Mouse (Mus musculus) hindbrain, postnatal 0 days (tissue): Measurements from ENCODE around the gene Ift122. TPM values are rescaled to one million over a fixed set of nuclear protein-coding genes. Genes with fewer than 3 reads are reported as not detected.

Source experiments
- ATAC-seq: fragments of 200-750 bp; cut with Nextera tagmentation; 2 replicates; pipeline ENCODE4 v1.8.0; 2017; ENCODE audit warnings: mild to moderate bottlenecking, moderate TSS enrichment, moderate library complexity
- DNase-seq: peaks from one replicate; pipeline ENCODE4 v3.0.0-alpha.2; 2015; ENCODE audit warnings: low spot score
- H3K27ac ChIP-seq: fragments of 300-500 bp; sonication (generic); 2 replicates; pipeline ENCODE4 v1.5.1; 2014; ENCODE audit warnings: mild to moderate bottlenecking
- H3K27me3 ChIP-seq: fragments of 300-500 bp; sonication (generic); 2 replicates; pipeline ENCODE4 v1.6.1; 2014; ENCODE audit warnings: low read length, mixed read lengths; ENCODE audit not compliant: insufficient read depth
- H3K36me3 ChIP-seq: fragments of 300-500 bp; sonication (generic); 2 replicates; pipeline ENCODE4 v1.6.1; 2014; ENCODE audit warnings: low read length, mixed read lengths; ENCODE audit not compliant: insufficient read depth
- H3K4me1 ChIP-seq: fragments of 300-500 bp; sonication (generic); 2 replicates; pipeline ENCODE4 v1.6.1; 2014; ENCODE audit warnings: antibody characterized with exemption, low read length, mixed read lengths; ENCODE audit not compliant: insufficient read depth
- H3K4me2 ChIP-seq: fragments of 300-500 bp; sonication (generic); 2 replicates; pipeline ENCODE4 v1.6.1; 2014; ENCODE audit warnings: low read depth, mild to moderate bottlenecking, low read length, moderate library complexity, mixed read lengths
- H3K4me3 ChIP-seq: fragments of 300-500 bp; sonication (generic); 2 replicates; pipeline ENCODE4 v1.5.1; 2014; ENCODE audit warnings: low read length
- H3K9ac ChIP-seq: fragments of 300-500 bp; sonication (generic); replicated peaks from 2 replicates; pipeline ENCODE4 v1.6.1; 2014; ENCODE audit warnings: mild to moderate bottlenecking, low read length, moderate library complexity, mixed read lengths
- H3K9me3 ChIP-seq: fragments of 300-500 bp; sonication (generic); 2 replicates; pipeline ENCODE4 v1.6.1; 2016; ENCODE audit warnings: low read length, mixed read lengths
- CTCF ChIP-seq: IDR thresholded peaks from 2 replicates; pipeline ENCODE4 v1.5.1; 2016; ENCODE audit warnings: antibody characterized with exemption, control low read depth, low read depth
- WGBS: fragments of 180-500 bp; shearing (Covaris S2); extraction: QIAGEN DNeasy Blood & Tissue Kit; methylation state at CpG from one replicate; pipeline ENCODE4 v1.1.7; 2014; 5-methylcytosine and 5-hydroxymethylcytosine counted together
- polyA plus RNA-seq: library from polyadenylated mRNA; unstranded; fragments of >200 nt; fragmentation: Nextera tagmentation; extraction: Ambion mirVana; gene quantifications from 2 replicates; pipeline ENCODE4 v1.2.1, GENCODE M21; 2015
- total RNA-seq: library from RNA; depleted of rRNA; stranded (reverse); fragments of >200 nt; gene quantifications from 2 replicates; pipeline ENCODE4 v1.2.3, GENCODE M21; 2014; rRNA removed

Ift122 gene
- 29.3 and 29.4 TPM in 2 replicates for total RNA-seq
- 19.2 and 19.7 TPM in 2 replicates for polyA plus RNA-seq

GRCm38 (mm10) chr6:115853091-115853813, at the start of gene Ift122, which contains the start of gene Mbd4:
Ift122 (plus strand) TSS chr6:115853470.
Mbd4 (minus strand) TSS chr6:115853371.
- ATAC-seq: peak; percentile 99
- peak; percentile 100 for DNase-seq
- WGBS: under 1% methylated on average over 51 of the region's 51 CpGs
- peak within 1 kb of the TSS; percentile 66 for H3K4me3 ChIP-seq
- H3K27me3 ChIP-seq: no peaks in the 10 kb centered on the region
- H3K9me3 ChIP-seq: no peaks in the 10 kb centered on the region
- peak within 1 kb of the TSS; percentile 86 for H3K27ac ChIP-seq
- peak within 1 kb of the TSS; percentile 82 for H3K4me2 ChIP-seq
- TF ChIP-seq CTCF: peak; percentile 50
- no peaks in the 10 kb centered on the region for H3K36me3 ChIP-seq
- H3K4me1 ChIP-seq: 0 out of 2 replicates have a peak, but pooled peaks cover 8% of the 10 kb centered on the region
- peak within 1 kb of the TSS; percentile 47 for H3K9ac ChIP-seq

DNA sequence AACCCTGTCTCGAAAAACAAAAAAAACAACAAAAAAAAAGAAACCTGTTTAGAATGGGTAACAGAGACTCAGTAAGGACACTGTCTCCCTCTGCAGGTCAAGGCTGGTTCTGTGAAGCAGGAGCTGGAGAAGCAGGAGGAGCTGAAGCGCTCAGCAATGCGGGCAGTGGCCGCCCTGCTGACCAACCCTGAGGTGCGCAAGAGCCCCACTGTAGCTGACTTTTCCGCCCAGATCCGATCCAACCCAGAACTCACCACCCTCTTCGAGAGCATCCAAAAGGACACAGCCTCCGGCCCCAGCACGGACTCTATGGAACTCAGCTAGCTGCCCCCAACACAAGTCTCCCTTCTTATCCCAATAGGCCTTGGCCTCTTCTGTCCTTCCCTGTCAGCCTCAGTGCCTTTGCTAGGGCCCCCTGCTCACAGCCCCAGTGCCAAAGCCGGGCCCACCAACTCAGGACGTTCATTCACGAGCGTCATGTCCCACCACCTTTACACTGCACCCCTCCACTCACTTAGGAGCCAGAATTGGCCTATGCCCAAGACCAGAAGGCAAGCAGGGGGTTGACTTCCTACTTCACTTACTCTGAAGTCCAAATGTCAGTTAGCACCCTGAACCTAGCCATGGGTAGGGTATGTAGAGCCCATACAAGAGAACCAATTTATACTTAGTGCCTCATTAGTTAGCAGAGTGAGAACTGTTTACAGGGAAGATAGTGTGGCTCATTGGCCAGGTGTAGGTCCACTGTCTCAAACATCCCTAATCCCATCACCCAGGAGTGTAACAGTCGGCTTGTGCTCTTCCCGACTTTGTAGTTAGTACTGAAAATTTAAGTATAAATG, 49.5 kb upstream of the Ift122 start:
- WGBS: 39% methylated on average over 16 of the region's 16 CpGs
- peak; percentile 83 for DNase-seq
- peak; percentile 75 for ATAC-seq
- Histone ChIP-seq H3K27me3 (no peaks in the 10 kb centered on the region), H3K36me3 (peaks cover 57% of the 10 kb centered on the region), H3K9me3 (no peaks in the 10 kb centered on the region), H3K4me2 (no peak overlapping the region), H3K9ac (no peak overlapping the region), H3K27ac (no peak overlapping the region), H3K4me1 (peaks cover 6% of the 10 kb centered on the region), H3K4me3 (no peak overlapping the region)
- peak; percentile 78 for TF ChIP-seq CTCF

DNA sequence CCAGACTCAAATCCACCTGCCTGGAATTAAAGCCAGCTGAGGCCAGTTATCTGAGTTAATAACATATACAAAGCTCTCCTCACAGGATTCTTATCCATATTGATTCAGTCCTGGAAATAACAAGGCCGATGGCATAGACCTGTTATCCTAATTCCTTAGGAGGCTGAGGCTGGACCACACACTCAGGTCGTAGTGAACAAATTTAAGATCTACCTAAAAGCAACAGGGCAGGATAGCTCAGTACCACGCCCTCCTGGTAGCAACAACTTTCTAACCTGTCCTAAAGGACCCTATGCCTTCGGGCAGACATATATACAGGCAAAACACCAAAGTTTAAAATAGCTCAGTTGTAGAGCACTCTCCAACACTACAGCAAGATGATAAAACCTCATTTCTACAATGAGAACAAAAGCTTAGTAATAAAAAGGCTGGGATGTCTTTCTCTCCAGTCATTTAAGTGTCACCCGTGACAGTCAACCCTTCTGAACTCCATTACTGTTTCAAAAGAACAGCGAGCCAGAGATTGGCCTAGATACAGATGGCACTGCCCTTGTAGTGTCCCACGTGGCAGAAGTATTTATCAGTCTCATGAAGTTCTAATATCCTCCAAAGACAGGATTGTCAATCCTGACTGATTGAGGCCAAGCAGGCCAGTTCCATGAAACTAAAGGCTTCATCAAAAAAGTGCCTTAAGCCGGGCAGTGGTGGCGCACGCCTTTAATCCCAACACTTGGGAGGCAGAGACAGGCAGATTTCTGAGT, 48.7 kb upstream of the Ift122 start:
- Histone ChIP-seq H3K9me3 (no peaks in the 10 kb centered on the region), H3K36me3 (peaks cover 49% of the 10 kb centered on the region), H3K9ac (no peak overlapping the region), H3K4me2 (no peak overlapping the region), H3K4me1 (peaks cover 6% of the 10 kb centered on the region), H3K27me3 (no peaks in the 10 kb centered on the region), H3K4me3 (no peak overlapping the region), H3K27ac (no peak overlapping the region)
- ATAC-seq: no peak
- no peak for TF ChIP-seq CTCF
- DNase-seq: no peak
- WGBS: 66% methylated on average over 10 of the region's 10 CpGs

DNA sequence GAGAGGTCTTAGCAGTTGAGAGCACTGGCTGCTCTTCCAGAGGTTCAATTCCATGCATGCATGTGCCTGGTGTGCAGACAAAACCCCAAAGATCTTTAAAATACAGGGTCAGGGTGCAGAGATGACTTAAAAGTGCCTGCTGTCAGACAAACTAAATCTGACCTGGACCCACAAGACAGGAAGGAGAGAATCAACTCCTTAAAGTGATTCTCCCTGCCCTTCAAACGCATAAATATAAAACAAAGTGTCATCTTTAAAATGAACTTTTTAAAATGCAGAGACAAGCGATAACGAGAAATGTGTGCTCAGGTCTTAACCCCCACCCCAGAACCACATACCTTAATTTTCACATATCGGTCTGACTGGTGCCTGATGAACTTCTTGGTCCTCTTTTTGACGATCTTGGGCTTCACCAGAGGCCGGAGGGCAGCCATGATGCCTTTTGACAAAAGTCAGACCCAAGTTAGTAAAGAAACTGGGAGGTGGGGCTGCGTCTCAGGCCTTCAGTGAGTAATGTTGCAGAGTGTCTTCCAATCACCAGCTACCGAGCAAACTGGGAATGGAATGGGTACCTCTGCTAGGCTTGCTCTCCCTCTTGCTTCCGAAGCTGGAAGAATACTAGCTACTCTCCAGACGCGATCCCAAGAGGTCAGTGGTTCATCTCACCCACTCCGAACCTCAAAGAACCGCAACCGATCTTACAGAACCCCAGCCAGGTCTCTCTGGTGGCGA, 45.6 kb upstream of the Ift122 start:
- H3K36me3 ChIP-seq: peaks cover 30% of the 10 kb centered on the region
- DNase-seq: peak; percentile 10
- WGBS: 3% methylated on average over 15 of the region's 15 CpGs
- H3K4me2 ChIP-seq: peak overlapping the region; percentile 74
- no peaks in the 10 kb centered on the region for H3K27me3 ChIP-seq
- peak overlapping the region; percentile 99 for H3K27ac ChIP-seq
- peak overlapping the region; percentile 92 for H3K4me3 ChIP-seq
- TF ChIP-seq CTCF: no peak
- peaks cover 6% of the 10 kb centered on the region for H3K4me1 ChIP-seq
- ATAC-seq: no peak
- H3K9ac ChIP-seq: peak overlapping the region; percentile 96
- no peaks in the 10 kb centered on the region for H3K9me3 ChIP-seq

- TF ChIP-seq CTCF: no peak
- DNase-seq (no peak), ATAC-seq (peak; percentile 31; the same call in 1 of the 2 replicates)
- Histone ChIP-seq H3K36me3 (peaks cover 29% of the 10 kb centered on the region), H3K4me3 (peak overlapping the region; percentile 92), H3K27ac (peak overlapping the region; percentile 99), H3K9ac (peak overlapping the region; percentile 96), H3K4me1 (peaks cover 6% of the 10 kb centered on the region), H3K27me3 (no peaks in the 10 kb centered on the region), H3K9me3 (no peaks in the 10 kb centered on the region), H3K4me2 (peak overlapping the region; percentile 74)
- under 1% methylated on average over 22 of the region's 22 CpGs for WGBS
These were observed 45.1 kb upstream of the Ift122 start for GRCm38 (mm10) chr6:115808196-115808487.
